Mouse (Mus musculus): Measurements from ENCODE around the gene Hist1h3e. TPM values are rescaled to one million over a fixed set of nuclear protein-coding genes. Genes with fewer than 3 reads are reported as not detected.
"Not testable (repeated sequence)": the region's sequence is repeated elsewhere in the genome, so short reads cannot be mapped to it uniquely, and the experiment has no call there.

Hist1h3e gene
- total RNA-seq, 2 experiments from 2014 or later = 11.9 to 17.0 TPM

DNA sequence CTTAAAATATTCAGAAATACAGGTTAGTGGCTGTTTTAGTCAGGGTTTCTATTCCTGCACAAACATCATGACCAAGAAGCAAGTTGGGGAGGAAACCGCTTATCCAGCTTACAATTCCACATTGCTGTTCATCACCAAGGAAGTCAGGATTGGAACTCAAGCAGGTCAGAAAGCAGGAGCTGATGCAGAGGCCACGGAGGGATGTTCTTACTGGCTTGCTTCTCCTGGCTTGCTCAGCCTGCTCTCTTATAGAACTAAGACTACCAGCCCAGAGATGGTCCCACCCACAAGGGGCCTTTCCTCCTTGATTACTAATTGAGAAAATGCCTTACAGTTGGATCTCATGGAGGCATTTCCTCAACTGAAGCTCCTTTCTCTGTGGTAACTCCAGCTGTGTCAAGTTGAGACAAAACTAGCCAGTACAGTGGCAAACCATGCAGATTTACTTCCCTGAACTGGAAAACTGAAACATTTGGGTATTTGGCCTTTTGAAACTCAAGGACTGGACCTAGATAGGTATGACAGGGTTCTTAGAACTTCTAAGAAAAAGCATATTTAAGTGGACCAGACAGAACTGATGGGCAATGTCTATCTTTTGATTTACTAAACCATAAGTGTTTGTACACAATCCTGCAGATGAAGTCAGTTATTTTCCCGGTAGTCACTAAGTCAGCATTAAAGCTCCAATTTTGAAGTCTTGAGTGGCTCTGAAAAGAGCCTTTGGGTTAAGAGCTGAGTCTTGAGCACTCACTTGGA is 19.8 kb downstream of the Hist1h3e start:
- DNase-seq; intact Hi-C loops (cut with DNase I): not testable (repeated sequence)

DNA sequence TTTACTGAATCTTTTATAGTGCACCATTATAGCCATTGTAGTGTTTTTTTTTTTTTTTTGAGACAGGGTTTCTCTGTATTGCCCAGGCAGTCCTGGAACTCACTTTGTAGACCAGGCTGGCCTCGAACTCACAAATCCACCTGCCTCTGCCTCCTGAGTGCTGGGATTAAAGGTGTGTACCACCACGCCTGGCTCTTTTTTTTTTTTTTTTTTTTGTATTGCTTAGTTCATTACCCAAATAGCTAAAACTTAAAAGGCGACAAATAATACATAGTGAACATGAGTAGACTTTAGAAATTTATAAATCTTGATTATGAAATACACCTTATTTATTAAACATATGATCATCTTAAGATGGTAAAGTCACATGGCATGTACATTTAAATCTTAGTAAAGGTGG is 20.7 kb downstream of the Hist1h3e start:
- DNase-seq = no peak
- intact Hi-C loops (cut with DNase I) = no loop called here

DNA sequence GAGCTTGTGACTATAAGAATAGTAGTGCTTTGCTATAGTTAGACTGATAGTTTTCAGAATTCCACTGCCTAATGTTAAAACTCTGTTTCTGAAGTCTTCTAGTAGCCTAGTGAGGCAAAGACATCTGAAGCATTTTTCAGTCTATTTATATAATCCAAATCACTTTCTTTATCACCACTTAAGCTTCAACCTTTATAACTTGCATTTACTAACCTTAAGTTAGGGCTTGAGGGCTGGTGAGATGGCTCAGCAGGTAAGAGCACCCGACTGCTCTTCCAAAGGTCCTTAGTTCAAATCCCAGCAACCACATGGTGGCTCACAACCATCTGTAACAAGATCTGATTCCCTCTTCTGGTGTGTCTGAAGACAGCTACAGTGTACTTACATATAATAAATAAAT is 22.3 kb downstream of the Hist1h3e start:
- intact Hi-C loops (cut with DNase I); DNase-seq: not testable (repeated sequence)

DNA sequence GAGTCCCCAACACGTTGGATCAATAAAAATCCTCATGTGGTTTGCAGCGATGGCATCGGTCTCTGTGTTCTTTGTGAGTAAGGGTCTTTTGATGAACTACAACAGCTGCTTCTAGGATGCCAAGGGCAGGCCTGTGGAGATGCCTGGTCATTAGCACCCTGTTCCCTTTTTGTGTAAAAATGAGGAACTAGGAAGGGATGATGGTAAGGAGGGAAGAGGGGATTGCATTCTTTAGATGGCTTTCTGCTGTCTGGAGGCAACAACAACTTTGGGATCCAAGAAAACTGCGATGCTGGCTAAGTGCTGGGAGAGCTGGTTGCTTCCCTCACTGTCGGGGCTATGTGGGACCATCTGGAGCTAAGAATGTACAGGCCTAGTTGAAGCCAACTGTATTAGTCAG is 23.9 kb downstream of the Hist1h3e start:
- intact Hi-C loops (cut with DNase I) = no loop called here
- no peak for DNase-seq

DNA sequence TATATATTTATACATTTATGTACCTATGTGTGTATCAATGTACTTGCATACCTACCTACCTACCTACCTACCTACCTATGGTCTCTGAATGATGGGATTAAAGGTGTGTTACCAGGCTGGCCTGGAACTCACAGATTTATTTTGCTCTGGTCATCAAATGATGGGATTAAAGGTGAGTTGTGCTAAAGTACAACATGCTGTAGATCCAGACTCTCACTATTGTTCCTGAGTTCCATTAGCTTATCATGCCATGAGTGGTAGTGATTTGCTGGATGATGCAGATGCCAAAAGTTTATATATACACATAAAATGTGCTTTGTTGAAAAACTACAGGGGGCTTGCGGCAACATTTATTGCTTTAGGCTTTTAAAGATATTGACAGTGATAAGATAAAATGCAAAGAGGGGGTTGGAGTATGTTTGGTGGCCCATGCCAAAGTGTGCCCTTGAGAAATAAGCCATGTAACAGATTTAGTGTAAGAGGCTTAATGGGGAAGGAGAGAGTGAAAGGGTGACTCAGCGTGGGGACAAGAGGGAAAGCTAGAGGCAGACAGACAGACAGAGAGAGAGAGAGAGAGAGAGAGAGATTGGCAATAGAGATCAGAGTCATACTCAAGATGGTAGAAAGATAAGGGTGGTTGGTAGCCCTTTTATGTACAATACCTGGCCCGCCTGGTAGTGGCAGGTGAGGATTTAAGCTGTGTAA is 25.0 kb downstream of the Hist1h3e start:
- intact Hi-C loops (cut with DNase I) = no loop called here
- no peak for DNase-seq

DNA sequence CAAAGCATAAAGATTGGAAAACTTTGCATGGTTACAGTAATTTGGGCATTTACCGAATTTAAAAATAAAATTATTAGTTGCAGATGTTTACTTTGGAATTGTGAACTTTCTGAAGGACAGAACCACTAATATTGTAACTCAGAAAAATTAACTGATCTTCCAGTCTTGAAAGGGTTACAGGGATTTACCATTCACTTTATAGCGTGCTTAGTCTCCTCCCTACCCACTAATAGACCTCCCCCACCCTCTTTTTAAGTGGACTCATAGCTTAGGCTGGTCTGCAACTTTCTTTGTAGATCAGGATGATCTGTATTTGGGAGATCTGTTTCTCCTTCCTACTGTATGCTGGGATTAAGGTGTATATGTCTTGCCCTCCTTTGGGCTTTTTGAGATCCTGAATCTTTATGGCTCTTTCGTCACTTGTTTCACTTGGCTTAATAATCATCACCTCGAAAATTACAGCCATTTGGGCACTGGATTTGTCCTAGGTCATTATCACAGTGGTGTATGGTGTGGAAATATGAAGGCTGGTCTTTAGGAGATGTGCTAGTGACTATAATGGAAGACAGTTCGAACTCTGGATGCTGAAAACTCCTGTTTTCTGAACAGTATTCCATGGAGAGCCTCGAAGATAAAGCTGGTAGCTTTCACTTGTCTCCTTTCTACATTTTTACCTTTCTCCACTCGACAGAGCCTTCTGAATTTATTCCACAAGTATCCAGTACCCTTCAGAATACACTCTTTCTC is 25.9 kb downstream of the Hist1h3e start:
- no peak for DNase-seq
- intact Hi-C loops (cut with DNase I) = no loop called here

DNA sequence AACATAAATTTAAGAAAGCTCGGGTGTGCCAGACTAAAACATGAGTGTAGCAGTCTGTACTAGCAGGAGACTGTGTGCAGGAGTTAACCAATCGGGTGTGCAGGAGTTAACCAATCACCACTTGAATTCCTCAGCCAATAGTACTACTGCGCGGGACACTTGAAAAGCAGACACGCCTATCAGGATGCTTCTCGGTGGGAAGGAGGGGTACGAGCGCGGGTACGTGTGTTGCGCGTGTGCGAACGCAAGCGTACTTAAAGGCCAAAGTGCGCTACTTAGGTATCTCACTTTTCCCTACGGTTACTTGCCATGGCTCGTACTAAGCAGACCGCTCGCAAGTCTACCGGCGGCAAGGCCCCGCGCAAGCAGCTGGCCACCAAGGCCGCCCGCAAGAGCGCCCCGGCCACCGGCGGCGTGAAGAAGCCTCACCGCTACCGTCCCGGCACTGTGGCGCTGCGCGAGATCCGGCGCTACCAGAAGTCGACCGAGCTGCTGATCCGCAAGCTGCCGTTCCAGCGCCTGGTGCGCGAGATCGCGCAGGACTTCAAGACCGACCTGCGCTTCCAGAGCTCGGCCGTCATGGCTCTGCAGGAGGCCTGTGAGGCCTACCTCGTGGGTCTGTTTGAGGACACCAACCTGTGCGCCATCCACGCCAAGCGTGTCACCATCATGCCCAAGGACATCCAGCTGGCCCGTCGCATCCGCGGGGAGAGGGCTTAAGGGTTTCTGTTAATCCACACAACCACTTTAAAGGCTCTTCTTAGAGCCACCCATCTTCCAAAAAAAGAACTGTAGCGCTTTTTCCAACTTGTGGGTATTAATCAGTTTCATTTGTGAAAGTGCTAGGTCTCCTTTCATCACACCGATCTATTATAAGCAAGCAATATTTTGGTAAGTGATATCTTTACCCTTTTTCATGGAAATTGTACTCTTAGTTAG is 26.8 kb downstream of the Hist1h3e start, which contains the start of gene Hist1h3g:
TSS of gene Hist1h3g (plus strand) at position 286 of the 939 bp plus-strand sequence.
- intact Hi-C loops (cut with DNase I) = not testable (repeated sequence)

DNA sequence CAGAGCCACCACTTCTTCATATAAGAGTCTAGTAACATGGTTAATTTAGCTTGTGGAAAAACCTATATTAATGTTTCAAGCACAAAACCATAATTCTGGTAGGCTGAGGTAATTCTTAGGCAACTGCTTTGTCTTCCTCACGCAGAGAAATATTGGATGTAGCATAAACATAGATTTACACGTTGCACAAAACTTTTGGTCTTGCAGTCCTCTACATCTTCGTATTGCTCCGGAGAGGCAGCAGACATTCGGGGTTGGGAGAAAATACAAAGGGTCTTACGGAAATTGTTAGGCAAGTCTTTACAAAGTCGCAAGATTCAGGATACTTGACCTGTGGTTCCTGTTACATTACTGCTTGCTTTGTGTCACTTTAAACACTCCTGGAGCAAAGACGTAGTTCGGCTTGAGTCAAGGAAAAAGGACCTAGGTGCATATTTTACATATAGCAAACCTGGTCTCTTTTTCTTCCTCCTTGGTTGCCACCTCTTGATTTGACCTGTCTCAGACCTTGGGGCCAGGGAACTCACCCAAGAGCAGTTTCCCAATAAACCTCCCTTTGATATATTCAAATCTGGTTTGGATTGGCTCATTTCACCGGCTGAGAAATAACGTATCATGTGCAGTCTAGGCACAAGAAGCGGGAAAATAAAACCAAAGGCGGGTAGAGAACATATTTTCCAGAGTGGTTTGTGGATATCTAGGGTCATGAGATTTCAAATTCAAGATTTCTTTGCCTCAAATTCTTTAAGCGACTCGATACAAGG is 27.6 kb downstream of the Hist1h3e start:
- intact Hi-C loops (cut with DNase I) = no loop called here
- DNase-seq = no peak

More for the DNA sequence above, 26.8 kb downstream of the Hist1h3e start, which contains the start of gene Hist1h3g:
- DNase-seq = peak; percentile 57 to 70

DNA sequence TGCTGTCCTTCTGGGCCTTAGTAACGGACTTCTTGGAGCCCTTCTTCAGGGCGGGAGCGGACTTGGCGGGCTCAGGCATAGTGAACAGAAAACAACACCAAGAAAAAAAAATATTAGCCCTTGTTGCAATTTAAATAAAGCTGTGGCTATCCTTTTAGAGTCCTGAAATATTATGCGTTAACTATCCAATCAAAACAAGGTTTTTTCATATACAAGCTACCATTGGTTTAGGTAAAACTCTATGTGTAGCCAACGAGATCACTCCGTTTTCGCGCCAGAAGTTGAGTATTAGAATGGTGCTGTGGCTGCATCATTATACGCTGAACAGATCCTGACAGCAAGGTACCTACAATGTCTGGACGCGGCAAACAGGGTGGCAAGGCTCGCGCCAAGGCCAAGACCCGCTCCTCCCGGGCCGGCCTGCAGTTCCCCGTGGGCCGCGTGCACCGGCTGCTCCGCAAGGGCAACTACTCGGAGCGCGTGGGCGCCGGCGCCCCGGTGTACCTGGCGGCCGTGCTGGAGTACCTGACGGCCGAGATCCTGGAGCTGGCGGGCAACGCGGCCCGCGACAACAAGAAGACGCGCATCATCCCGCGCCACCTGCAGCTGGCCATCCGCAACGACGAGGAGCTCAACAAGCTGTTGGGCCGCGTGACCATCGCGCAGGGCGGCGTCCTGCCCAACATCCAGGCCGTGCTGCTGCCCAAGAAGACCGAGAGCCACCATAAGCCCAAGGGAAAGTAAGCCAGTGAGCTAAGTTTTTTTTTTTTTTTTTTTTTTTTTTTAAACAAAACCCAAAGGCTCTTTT is 28.4 kb downstream of the Hist1h3e start, which contains the start of gene Hist1h2af:
TSS of gene Hist1h2af (plus strand) at position 347 of the 808 bp plus-strand sequence.
- intact Hi-C loops (cut with DNase I); DNase-seq: not testable (repeated sequence)

DNA sequence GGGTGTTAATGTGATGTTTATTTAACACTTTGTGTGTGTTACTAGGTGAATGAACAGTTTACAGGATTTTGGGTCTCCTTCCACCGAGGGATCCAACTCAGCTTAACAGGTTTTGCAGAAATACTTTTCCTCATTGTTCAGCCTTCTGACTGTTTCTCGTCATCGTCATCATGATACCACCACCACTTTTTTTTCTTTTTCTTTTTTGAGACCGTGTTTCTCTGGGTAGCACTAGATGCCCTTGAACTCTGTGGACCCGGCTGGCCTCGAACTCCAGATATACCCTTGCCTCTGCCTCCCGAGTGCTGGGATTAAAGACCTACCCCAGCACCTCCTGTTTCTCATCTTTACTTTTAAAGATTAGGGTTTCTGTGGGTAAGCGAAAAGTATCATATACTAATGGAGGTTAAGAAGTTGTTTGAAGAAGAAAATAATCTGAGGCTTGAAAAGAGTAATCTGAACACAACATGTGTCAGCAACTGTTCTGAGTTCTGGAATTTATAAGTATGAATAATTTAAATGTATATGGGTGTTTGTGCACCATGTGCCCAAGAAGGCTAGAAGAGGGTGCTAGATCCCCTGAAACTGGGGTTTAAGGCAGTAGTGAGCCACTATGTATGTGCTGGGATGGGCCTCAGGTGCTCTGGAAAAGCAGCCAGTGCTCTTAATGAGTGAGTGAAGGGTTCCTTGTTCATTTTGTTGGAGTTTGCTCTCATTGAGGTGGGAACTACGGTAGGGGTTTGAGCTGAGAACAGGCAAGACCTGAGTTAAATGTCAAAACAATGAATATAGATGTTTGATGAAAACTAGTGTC is 29.7 kb downstream of the Hist1h3e start:
- no peak for DNase-seq
- intact Hi-C loops (cut with DNase I) = no loop called here

DNA sequence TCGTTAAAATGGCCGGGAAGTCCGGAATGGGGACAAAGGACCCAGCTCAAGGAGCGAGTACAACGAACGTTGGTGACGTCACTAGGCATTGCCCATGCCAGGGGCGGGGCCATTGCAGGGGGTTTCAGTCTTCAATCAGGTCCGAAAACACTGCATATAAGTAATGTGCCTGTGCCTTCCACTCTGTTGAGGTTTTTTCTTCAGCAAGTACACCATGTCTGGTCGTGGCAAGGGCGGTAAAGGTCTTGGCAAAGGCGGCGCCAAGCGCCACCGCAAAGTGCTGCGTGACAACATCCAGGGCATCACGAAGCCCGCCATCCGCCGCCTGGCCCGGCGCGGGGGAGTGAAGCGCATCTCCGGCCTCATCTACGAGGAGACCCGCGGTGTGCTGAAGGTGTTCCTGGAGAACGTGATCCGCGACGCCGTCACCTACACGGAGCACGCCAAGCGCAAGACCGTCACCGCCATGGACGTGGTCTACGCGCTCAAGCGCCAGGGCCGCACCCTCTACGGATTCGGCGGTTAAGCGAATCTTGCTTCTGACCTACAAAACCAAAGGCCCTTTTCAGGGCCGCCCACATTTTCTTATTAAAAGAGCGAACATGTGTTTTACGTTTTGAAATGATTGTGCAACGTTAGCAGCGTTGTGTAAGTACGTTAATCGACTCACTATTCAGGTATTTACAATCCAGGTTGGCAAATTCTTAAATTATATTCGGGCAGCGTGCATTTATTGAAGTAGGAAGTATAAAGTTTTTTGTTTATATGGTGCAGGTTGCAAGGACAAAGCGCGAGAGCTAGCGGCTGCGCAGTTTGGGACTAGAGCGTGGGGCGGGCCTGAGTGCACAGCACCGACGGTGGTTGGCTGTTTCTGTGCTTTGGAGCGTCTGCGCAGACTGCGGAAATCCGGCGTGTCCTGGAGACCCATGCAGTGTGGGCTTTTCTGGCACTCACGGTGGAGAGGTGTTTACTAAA is 31.0 kb downstream of the Hist1h3e start, which contains the start of gene Hist1h4h:
TSS of gene Hist1h4h (plus strand) at position 150 of the 975 bp plus-strand sequence.
- intact Hi-C loops (cut with DNase I) = no loop called here
- DNase-seq = peak; percentile 88

DNA sequence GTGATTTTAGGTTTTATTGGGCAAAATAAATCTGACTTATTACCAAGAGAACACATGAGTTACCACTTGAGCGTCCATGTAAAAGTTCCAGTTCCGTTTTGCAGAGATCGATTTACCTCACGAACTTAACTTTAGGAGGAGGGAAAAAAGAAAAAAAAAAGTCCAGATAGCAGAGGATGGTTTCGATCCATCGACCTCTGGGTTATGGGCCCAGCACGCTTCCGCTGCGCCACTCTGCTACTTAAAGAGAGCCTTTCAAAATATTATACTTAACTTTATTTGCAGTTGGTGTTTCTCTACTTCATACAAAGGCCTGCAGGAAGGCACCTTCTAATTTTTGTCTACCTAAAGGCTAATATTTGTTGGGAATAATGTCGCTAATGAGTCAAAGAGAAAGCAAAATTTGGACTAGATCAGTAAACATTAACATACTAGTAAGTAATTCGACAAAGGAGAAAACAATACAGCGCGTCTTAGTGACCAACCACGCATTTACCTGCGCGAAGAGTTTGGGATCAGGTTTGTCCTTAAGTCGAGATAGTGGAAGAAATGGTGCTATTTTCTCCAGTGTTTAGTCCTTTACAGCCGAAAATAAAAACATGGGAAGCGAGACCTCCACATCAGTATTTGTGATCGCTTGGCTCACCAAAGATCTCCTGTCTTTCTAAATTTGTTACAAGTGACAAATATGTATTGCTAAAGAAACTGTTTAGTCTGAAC is 31.8 kb downstream of the Hist1h3e start:
- intact Hi-C loops (cut with DNase I) = no loop called here
- peak in 1 of 2 experiments; percentile 65 for DNase-seq

DNA sequence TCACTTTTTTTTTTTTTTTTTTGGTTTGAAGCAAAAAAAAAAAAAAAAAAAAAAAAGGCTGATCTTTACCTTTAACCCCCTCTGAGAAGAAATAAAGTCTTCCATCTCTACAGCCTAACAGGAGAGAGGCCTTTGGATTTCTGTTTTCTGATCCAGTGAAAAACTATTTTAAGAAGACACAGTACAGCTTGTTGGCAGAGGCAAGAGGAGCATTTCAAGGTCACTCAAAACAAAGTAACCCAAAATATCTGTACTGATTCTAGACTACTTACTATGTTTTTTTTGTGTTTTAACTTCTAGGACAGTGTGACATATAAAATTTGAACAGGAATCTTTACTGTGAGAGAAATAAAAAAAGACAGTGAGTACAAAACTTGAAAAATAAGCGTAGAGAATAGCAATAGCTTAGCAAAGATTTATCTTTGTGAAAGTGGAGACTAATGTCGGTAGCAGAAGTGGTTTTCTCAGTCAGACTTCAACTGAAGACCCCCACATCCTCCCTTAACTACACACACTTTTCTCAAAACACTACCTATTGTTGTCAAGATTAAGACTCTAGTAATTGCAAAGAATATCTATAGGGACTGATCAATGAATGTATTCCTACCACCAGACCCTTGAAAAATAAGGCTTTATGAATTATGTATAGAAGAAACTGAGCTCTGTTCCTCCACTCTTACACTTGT is 32.5 kb downstream of the Hist1h3e start:
- intact Hi-C loops (cut with DNase I) = no loop called here
- no peak for DNase-seq

DNA sequence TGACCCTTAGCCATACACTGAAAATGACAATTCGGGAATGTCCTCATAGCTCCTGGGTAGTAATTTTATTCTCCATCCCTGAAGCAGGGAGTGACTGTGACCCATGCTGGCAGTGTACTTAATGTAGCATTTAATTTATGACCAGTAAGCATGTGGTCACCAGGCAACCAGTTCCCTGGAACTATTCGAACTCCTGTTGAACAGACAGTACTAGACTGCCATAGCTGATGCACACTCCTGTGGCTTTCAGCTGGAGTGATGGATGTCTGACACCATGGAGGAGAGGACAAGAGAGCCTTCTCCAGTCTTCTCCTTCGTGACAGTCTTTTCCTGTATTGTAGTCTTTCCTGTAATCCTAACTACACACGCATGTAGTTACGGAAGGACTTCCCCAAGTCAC is 33.2 kb downstream of the Hist1h3e start:
- no peak for DNase-seq
- intact Hi-C loops (cut with DNase I) = no loop called here

DNA sequence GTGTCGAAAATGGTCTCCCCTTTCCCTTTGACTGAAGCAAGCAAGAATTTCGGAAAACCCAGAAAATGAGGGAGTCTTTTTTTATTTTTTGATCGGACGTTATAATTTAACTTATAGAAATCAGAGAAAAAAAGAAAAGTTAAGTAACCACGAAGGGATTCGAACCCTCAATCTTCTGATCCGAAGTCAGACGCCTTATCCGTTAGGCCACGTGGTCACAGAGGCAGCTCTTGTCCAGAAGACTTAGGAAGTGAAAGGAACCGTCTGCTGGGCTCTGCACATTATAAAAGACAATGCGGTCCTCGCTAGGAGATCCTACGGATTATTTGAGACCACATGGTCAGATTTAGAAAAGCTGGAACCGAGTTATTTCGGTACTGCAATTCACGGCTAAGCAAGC is 35.9 kb downstream of the Hist1h3e start:
- intact Hi-C loops (cut with DNase I) = no loop called here
- peak; percentile 82 to 86 for DNase-seq
